Mouse (Mus musculus) intestine, postnatal 0 days (tissue): ENCODE measurements around the gene Sfxn5. TPM values are rescaled to one million over a fixed set of nuclear protein-coding genes. Genes with fewer than 3 reads are reported as not detected.

Source experiments
- ATAC-seq: fragments of 200-750 bp; cut with Nextera tagmentation; 2 replicates; pipeline ENCODE4 v1.8.0; 2017; ENCODE audit warnings: mild to moderate bottlenecking, moderate TSS enrichment, moderate library complexity
- H3K27ac ChIP-seq: fragments of 300-500 bp; sonication (generic); 2 replicates; pipeline ENCODE4 v1.5.1; 2014; ENCODE audit warnings: mild to moderate bottlenecking, low read depth, low read length, moderate library complexity
- H3K27me3 ChIP-seq: fragments of 300-500 bp; sonication (generic); replicated peaks from 2 replicates; pipeline ENCODE4 v1.6.1; 2014; ENCODE audit warnings: low read length, mixed read lengths; ENCODE audit not compliant: control insufficient read depth, insufficient read depth
- H3K36me3 ChIP-seq: fragments of 300-500 bp; sonication (generic); 2 replicates; pipeline ENCODE4 v1.6.1; 2014; ENCODE audit warnings: mild to moderate bottlenecking, moderate library complexity; ENCODE audit not compliant: control insufficient read depth, insufficient read depth
- H3K4me1 ChIP-seq: fragments of 300-500 bp; sonication (generic); replicated peaks from 2 replicates; pipeline ENCODE4 v1.6.1; 2014; ENCODE audit warnings: antibody characterized with exemption, low read length, mixed read lengths; ENCODE audit not compliant: control insufficient read depth, insufficient read depth
- H3K4me2 ChIP-seq: fragments of 300-500 bp; sonication (generic); replicated peaks from 2 replicates; pipeline ENCODE4 v1.6.1; 2014; ENCODE audit warnings: low read depth, mild to moderate bottlenecking, moderate library complexity
- H3K4me3 ChIP-seq: fragments of 300-500 bp; sonication (generic); 2 replicates; pipeline ENCODE4 v1.5.1; 2014; ENCODE audit warnings: low read depth, low read length
- H3K9ac ChIP-seq: fragments of 300-500 bp; sonication (generic); 2 replicates; pipeline ENCODE4 v1.6.1; 2014; ENCODE audit warnings: mild to moderate bottlenecking, low read depth, low read length
- H3K9me3 ChIP-seq: fragments of 300-500 bp; sonication (generic); 2 replicates; pipeline ENCODE4 v1.6.1; 2016; ENCODE audit warnings: mixed run types; ENCODE audit not compliant: control insufficient read depth
- CTCF ChIP-seq: sonication (generic); IDR thresholded peaks from 2 replicates; pipeline ENCODE4 v1.5.1; 2016; ENCODE audit warnings: low read depth, mild to moderate bottlenecking, control low read depth, antibody characterized with exemption, moderate library complexity
- WGBS: fragments of 180-500 bp; shearing (Covaris S2); extraction: QIAGEN DNeasy Blood & Tissue Kit; methylation state at CpG from one replicate; pipeline ENCODE4 v1.1.7; 2014; 5-methylcytosine and 5-hydroxymethylcytosine counted together
- polyA plus RNA-seq: library from polyadenylated mRNA; unstranded; fragments of >200 nt; fragmentation: Nextera tagmentation; extraction: Ambion mirVana; gene quantifications from 2 replicates; pipeline ENCODE4 v1.2.1, GENCODE M21; 2015

Sfxn5 gene
- polyA plus RNA-seq, 1 experiment from 2014 or later, result 3.4 TPM

DNA sequence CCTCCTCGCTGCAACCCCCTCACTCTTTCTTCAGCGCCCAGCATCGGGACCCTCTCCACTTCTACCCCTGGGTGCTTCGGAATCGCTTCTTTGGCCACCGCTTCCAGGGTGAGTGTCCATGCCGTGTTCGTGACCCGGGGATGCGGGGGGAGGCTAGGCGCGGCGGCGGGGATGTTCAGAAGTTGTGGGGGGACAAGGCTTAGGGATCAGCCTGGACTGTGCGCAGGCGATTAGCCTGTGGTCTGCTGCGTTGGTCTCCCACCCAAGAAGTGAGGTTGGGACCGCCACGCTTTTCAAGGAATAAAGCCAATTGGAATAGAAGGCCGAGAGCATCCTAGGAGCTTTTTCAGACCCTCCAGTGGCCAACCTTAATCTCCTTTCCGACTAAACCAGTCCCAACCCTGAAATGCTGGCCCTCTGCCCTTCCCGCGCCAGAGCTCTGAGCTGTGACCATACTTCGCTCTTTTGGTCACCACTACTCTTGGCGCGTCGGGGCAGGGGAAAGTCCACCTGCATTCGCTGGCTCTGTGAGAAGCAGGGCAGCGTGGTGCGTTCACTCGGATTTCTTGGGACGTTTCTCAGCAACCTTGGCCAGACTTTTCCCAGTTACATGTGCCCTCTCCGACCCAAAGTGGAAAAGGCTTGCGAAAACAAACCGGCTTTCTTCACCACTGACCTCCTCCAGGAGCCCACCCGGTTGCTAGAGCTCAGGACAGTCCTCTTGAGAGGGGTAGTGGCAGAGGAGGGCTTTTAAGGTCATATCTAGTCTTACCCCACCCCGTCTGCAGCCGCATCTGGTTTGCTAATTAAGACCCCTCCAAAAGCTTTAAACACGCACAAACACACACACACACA lies 144.7 kb downstream of the Sfxn5 start:
- Histone ChIP-seq H3K4me1 (no peaks in the 10 kb centered on the region; the same call in 1 of the 2 replicates), H3K4me3 (peak overlapping the region; percentile 38), H3K27ac (no peak overlapping the region), H3K27me3 (peaks cover 87% of the 10 kb centered on the region), H3K9ac (no peak overlapping the region), H3K9me3 (no peaks in the 10 kb centered on the region), H3K36me3 (no peaks in the 10 kb centered on the region), H3K4me2 (peak overlapping the region; percentile 67)
- ATAC-seq, result no peak
- WGBS, result 3% methylated on average over 39 of the region's 39 CpGs
- TF ChIP-seq CTCF, result no peak

DNA sequence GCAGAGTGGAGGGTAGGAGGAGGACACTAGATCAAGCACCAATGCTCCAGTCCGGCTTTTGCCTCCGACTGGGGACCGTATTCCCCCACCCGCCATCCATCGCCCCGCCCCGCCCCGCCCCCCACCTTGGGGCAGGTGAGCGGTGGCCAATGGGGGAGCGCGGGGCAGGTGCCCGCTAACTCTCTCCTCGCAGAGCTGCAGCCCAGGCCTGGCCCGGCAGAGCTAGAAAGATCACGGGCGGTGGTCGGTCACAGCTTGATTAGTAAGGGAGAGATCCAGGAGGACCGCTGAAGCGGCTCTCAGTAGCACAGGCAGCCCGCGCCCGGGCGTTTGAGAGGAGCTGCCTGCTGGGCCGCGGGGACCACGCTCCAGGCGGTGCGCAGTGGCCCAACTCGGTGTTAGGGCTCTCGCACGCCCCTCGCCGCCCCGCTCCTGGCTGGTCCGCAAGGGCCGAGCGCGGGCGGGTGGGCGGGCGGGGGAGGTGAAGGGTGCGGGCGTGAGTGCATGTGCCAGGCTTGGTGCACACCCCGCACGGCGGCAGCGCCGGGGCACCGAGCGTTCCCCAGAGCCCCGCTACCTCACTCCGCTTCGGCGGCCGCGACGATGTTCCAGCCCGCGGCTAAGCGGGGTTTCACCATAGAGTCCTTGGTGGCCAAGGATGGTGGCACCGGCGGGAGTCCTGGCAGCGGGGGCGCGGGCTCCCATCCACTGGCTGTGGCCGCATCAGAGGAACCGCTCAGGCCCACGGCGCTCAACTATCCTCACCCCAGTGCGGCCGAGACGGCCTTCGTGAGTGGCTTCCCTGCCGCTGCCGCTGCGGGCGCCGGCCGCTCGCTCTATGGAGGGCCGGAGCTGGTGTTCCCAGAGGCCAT lies 145.6 kb downstream of the Sfxn5 start, which contains the start of gene Emx1:
Gene Emx1 (plus strand): TSS at position 99 of the 872 bp plus-strand sequence.
- H3K27ac ChIP-seq, result no peak within 1 kb of the TSS
- no peaks in the 10 kb centered on the region for H3K9me3 ChIP-seq
- no peaks in the 10 kb centered on the region; the same call in 1 of the 2 replicates for H3K4me1 ChIP-seq
- no peak within 1 kb of the TSS for H3K9ac ChIP-seq
- TF ChIP-seq CTCF, result no peak
- peak within 1 kb of the TSS; percentile 67 for H3K4me2 ChIP-seq
- H3K36me3 ChIP-seq, result no peaks in the 10 kb centered on the region
- ATAC-seq, result peak; percentile 22; the same call in 1 of the 2 replicates
- H3K4me3 ChIP-seq, result peak within 1 kb of the TSS; percentile 38
- under 1% methylated on average over 64 of the region's 81 CpGs for WGBS
- H3K27me3 ChIP-seq, result peaks cover 78% of the 10 kb centered on the region

DNA sequence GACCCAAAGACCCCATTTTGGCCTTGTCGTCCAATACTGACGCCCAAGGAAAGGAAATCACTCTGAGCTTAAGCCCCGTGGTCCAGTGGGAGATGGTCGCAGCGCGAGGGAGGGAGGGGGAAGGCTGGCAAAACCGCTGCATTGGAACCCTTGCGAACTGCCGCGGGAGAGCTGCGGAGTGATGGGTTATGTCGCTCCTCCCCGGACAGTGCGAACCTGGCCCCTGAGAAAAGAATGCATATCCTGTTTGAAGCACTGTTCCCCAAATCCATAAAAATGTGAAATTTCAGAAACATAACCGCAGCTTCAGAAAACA lies 146.5 kb downstream of the Sfxn5 start:
- Histone ChIP-seq H3K9me3 (no peaks in the 10 kb centered on the region), H3K36me3 (no peaks in the 10 kb centered on the region), H3K27ac (no peak overlapping the region), H3K27me3 (peaks cover 69% of the 10 kb centered on the region), H3K4me3 (peak overlapping the region; percentile 38; the same call in 1 of the 2 replicates), H3K9ac (no peak overlapping the region), H3K4me1 (no peaks in the 10 kb centered on the region; the same call in 1 of the 2 replicates), H3K4me2 (peak overlapping the region; percentile 67; the same call in 1 of the 2 replicates)
- ATAC-seq, result no peak
- TF ChIP-seq CTCF, result no peak
- WGBS, result 2% methylated on average over 15 of the region's 15 CpGs

DNA sequence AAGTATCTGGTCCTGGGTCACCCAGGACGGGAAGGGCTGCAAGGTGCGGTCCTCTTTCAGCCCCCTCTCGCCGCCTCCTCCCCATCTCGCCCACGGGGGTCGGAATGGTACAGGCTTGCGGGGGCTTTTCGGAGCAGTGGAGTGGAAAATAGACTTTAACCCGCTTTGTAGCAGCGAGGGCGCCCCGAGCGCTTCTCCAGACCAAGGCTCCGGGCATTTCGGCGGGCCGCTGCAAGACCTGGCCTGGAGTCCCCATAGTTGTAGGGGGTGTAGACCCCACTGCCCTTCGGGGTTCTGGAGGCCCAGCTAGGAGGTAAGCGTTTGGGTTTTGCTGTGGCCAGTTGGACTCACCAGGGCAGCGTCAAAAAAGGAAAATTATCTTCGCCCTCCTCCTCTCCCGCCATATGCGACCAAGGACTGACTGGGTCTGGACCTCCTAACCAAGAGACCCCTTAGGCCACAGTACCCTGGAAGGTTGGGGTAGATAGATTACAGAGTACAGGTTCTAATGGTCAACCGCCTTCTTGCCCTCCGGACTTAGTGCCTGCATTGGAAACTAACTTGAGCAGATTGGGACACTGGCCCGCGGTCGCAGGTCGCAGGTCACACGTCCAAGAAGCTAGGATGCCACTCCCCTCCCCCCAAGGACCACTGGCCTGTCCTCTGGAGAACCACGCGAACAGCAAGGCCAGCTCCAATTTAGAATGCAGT lies 147.0 kb downstream of the Sfxn5 start:
- no peak for TF ChIP-seq CTCF

DNA sequence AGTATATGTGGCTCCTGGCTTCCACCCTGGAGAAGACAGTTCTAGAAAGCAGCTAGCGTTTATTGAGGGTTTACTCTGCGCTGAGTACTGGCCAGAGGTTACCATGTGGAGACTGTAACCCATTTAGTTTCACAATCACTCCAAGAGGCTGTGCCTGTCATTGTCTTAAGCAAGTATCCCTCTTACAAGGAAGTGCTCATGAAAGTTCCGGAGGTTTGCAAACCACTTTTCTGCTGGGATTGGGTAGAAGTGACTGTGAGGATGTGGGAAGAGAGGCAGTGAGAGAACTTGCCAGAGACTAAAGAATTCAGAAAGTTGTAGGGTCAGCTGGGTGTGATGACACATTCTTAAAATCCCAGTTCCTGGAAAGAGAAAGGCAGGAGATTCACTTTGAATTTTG lies 149.3 kb downstream of the Sfxn5 start:
- ATAC-seq, result no peak
- Histone ChIP-seq H3K4me3 (no peak overlapping the region), H3K27ac (no peak overlapping the region), H3K9ac (no peak overlapping the region), H3K4me2 (no peak overlapping the region), H3K36me3 (no peaks in the 10 kb centered on the region), H3K9me3 (no peaks in the 10 kb centered on the region), H3K27me3 (peaks cover 44% of the 10 kb centered on the region), H3K4me1 (no peaks in the 10 kb centered on the region)
- 45% methylated on average over 3 of the region's 3 CpGs for WGBS
- TF ChIP-seq CTCF, result no peak

More for the DNA sequence above, 147.0 kb downstream of the Sfxn5 start:
- no peaks in the 10 kb centered on the region; the same call in 1 of the 2 replicates for H3K4me1 ChIP-seq
- H3K36me3 ChIP-seq, result no peaks in the 10 kb centered on the region
- no peak overlapping the region for H3K9ac ChIP-seq
- no peak for ATAC-seq
- H3K9me3 ChIP-seq, result no peaks in the 10 kb centered on the region
- no peak overlapping the region for H3K27ac ChIP-seq
- peaks cover 65% of the 10 kb centered on the region for H3K27me3 ChIP-seq
- H3K4me3 ChIP-seq, result peak overlapping the region; percentile 38; the same call in 1 of the 2 replicates
- peak overlapping the region; percentile 40; the same call in 1 of the 2 replicates for H3K4me2 ChIP-seq
- 5% methylated on average over 33 of the region's 33 CpGs for WGBS
